Mouse (Mus musculus) right cerebral cortex, postnatal 14 days (tissue): ENCODE results near the gene Cep97.
"Not testable (repeated sequence)": the region's sequence is repeated elsewhere in the genome, so short reads cannot be mapped to it uniquely, and the experiment has no call there.

ENCODE experiments used
- DNase-seq: peaks from one replicate; pipeline ENCODE4 v3.0.0; 2022

The Cep97 gene

GRCm38 (mm10) chr16:55888584-55888960, 46.1 kb downstream of the Cep97 start:
- DNase-seq: no peak

GRCm38 (mm10) chr16:55887814-55888583, 46.7 kb downstream of the Cep97 start:
- DNase-seq: no peak

GRCm38 (mm10) chr16:55884246-55884645, 50.4 kb downstream of the Cep97 start:
- DNase-seq: no peak

- DNase-seq: no peak
These were observed 58.6 kb downstream of the Cep97 start for GRCm38 (mm10) chr16:55876025-55876424.

- no peak for DNase-seq
These were observed 70.8 kb downstream of the Cep97 start for GRCm38 (mm10) chr16:55863832-55864231.

DNA sequence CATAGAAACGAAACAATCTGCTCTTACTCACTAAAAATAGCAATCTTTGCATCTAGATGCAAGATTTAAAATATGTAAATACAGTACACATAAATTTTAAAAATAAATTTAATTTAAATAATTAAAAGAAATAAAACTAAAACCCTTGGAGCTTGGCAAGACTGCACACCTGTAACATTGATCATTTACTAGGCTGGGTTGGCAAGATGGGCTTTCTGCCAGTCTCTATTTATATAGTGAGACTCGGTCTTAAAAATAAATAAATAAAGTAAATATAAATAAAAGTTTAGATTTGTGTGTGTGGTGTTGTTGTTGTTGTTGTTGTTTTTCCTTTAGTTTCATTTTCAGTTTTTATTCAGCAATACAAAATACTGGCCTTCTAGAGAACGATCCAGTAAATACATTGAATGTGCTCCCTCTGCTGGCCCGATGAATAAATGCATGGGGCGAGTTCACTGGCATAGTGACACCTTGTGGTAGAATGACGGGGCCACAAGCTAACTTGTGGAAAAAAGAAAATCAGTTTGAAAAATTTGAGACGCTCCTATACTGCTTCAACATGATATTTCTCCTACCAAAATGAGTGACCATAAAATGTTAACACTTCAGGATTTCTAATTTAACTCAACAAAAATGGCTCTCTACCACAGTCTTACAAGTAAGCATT, 71.4 kb downstream of the Cep97 start:
- peak; percentile 66 for DNase-seq

DNA sequence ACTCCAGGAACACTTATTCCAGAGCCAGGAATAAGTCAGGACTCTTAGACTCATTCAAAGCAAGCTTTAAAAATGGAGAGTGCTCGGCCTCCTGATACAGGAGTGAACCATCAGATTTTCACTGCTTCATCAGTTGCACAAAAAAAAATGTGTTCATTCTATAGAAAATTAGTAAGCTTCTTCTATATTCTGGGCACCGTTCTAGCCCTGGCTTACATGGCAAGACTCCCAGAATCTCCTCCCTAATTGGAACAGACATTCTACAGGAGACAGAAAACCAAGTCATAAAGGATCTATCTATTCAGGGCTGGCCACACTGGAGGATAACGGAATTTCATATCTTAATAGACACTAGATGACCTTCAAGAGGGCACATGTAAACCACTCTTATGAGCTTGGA, 73.6 kb downstream of the Cep97 start:
- no peak for DNase-seq

DNA sequence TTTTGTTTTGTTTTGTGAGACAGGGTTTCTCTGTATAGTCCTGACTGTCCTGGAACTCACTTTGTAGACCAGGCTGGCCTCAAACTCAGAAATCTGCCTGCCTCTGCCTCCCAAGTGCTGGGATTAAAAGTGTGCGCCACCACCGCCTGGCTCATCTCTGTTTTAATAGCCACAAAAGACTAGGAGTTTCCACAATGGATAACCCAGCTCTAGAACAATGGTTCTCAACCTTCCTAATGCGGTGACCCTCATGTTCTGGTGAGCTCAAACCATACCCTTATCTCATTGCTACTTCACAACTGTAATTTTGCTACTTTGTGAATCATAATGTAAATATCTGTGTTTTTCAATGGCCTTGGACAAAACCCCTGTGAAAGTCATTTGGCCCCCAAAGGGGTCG, 75.2 kb downstream of the Cep97 start:
- DNase-seq: not testable (repeated sequence)

DNA sequence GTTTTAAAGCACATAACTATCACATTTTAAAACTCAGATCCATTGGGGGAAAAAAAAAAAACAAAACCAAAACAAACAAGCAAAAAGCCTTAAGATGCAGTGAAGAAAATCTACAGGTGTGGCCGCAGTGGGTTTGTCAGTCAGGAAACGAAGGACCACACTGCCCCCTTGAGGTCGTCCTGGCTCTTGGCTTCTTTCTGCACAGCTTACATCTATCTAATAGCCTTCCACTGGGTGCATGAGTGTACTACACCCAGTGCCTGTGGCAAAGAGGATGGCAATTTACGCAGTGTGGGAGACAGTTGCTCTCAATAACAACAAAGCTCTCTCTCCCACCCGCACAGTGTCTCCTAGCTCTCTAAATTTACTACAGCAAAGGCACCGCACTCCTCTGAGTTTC, 76.2 kb downstream of the Cep97 start:
- peak; percentile 79 for DNase-seq

- DNase-seq: peak; percentile 86
These were observed 81.5 kb downstream of the Cep97 start for GRCm38 (mm10) chr16:55852943-55853727.

GRCm38 (mm10) chr16:55852515-55852914, 82.1 kb downstream of the Cep97 start:
- no peak for DNase-seq

GRCm38 (mm10) chr16:55850485-55850884, 84.2 kb downstream of the Cep97 start:
- DNase-seq: no peak
